Mouse (Mus musculus) myocyte (in vitro differentiated cells): ENCODE measurements around the gene Fam129b. TPM values are rescaled to one million over a fixed set of nuclear protein-coding genes. Genes with fewer than 3 reads are reported as not detected.

Source experiments
- H3K27me3 ChIP-seq: one replicate; pipeline ENCODE4 v1.6.1; 2011; ENCODE audit not compliant: control insufficient read depth, insufficient read depth, insufficient read length
- H3K36me3 ChIP-seq: one replicate; pipeline ENCODE4 v1.6.1; 2011; ENCODE audit not compliant: control insufficient read depth, insufficient read depth
- H3K4me2 ChIP-seq: one replicate; pipeline ENCODE4 v1.6.1; 2011; ENCODE audit warnings: low read depth, control low read depth
- H3K4me3 ChIP-seq: one replicate; pipeline ENCODE4 v1.5.1; 2011; ENCODE audit warnings: mild to moderate bottlenecking, control low read depth, moderate library complexity
- H3K79me2 ChIP-seq: one replicate; pipeline ENCODE4 v1.6.1; 2011; ENCODE audit not compliant: control insufficient read depth, insufficient read depth
- H3ac ChIP-seq: one replicate; pipeline ENCODE4 v1.6.1; 2011; ENCODE audit not compliant: control insufficient read depth, insufficient read length
- CEBPB ChIP-seq: IDR thresholded peaks from 2 replicates; pipeline ENCODE4 v1.6.1; 2011; ENCODE audit warnings: mild to moderate bottlenecking, moderate library complexity; ENCODE audit not compliant: poor library complexity, insufficient read depth, severe bottlenecking
- E2F4 ChIP-seq: IDR thresholded peaks from one replicate; pipeline ENCODE4 v1.6.1; 2011; ENCODE audit warnings: mild to moderate bottlenecking, control low read depth, moderate library complexity; ENCODE audit not compliant: insufficient read depth
- MAX ChIP-seq: IDR thresholded peaks from one replicate; pipeline ENCODE4 v1.6.1; 2011; ENCODE audit warnings: low read depth, mild to moderate bottlenecking, control low read depth
- MYOD1 ChIP-seq, 3 experiments: IDR thresholded peaks; one replicate each; pipeline ENCODE4 v1.6.1; 2011; ENCODE audit warnings: control low read depth in 2 of 3, low read depth in 2 of 3, mild to moderate bottlenecking in 2 of 3, moderate library complexity in 1 of 3; ENCODE audit not compliant: insufficient read length in 2 of 3, control insufficient read depth in 1 of 3
- MYOG ChIP-seq, 3 experiments: IDR thresholded peaks; one replicate each; pipeline ENCODE4 v1.6.1; 2011; ENCODE audit warnings: control low read depth in 2 of 3, low read depth in 2 of 3, mild to moderate bottlenecking in 2 of 3; ENCODE audit not compliant: insufficient read length in 2 of 3, control insufficient read depth in 1 of 3, insufficient read depth in 1 of 3
- POLR2A ChIP-seq: IDR thresholded peaks from one replicate; pipeline ENCODE4 v1.6.1; 2011; ENCODE audit warnings: low read depth, mild to moderate bottlenecking, control low read depth, moderate library complexity; ENCODE audit not compliant: insufficient read length
- POLR2AphosphoS2 ChIP-seq: IDR thresholded peaks from one replicate; pipeline ENCODE4 v1.6.1; 2011; ENCODE audit warnings: low read depth, control low read depth; ENCODE audit not compliant: insufficient read length
- REST ChIP-seq: IDR thresholded peaks from one replicate; pipeline ENCODE4 v1.6.1; 2011; ENCODE audit warnings: mild to moderate bottlenecking, control low read depth, moderate library complexity; ENCODE audit not compliant: insufficient read depth, insufficient read length
- SRF ChIP-seq: IDR thresholded peaks from one replicate; pipeline ENCODE4 v1.6.1; 2011; ENCODE audit warnings: low read depth; ENCODE audit not compliant: control insufficient read depth, insufficient read length
- TCF12 ChIP-seq: IDR thresholded peaks from one replicate; pipeline ENCODE4 v1.6.1; 2011; ENCODE audit warnings: mild to moderate bottlenecking, control low read depth; ENCODE audit not compliant: poor library complexity, insufficient read depth, severe bottlenecking
- TCF3 ChIP-seq: IDR thresholded peaks from one replicate; pipeline ENCODE4 v1.6.1; 2011; ENCODE audit warnings: low read depth, control low read depth; ENCODE audit not compliant: insufficient read length
- USF1 ChIP-seq: IDR thresholded peaks from one replicate; pipeline ENCODE4 v1.6.1; 2011; ENCODE audit warnings: low read depth, mild to moderate bottlenecking, control low read depth, moderate library complexity
- polyA plus RNA-seq: library from polyadenylated mRNA; unstranded; fragments of >200 nt; fragmentation: generic; extraction: Trizol; gene quantifications from one replicate; pipeline ENCODE4 v1.2.1, GENCODE M21; 2012; ENCODE audit warnings: missing spikeins

Fam129b gene
- polyA plus RNA-seq, 1 experiment = 204 TPM

DNA sequence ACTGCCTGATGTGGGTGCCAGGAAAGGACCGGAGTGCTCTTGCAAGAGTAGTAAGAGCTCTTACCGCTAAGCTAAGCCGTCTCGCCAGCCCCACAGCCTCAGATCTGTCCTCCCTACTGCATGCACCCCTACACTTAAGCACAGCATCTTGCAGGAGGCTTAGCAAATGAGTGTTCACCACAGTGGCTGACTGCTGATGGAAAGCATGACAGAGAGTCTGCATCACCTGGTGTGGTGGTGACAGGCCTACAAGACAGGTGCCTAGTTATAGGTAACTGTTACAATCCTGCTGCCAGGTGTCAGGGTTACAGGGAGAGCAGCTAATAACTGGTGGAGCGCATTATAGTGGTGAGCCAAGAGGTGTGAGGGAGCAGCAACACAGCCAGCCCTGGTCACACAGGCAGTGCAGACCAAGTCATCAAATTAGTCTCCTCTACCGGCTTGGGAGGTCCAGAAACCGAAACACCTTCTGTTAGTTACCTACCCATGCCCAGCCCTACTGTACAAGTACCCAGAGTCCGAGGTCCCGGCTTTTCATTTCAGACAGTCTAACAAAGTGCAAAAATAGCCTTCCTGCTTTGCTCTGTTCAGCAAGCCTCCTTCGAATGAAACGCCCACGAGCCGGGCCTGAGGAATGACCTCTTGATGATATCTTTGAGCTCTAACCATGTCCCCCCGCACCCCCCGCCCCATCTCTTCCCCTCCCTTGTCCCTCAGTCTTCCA, 801 bp upstream of the Fam129b start:
- peak overlapping the region; percentile 88 for H3K4me2 ChIP-seq
- peak overlapping the region; percentile 95 for H3ac ChIP-seq
- H3K79me2 ChIP-seq = peaks cover 51% of the 10 kb centered on the region
- TF ChIP-seq MYOD1 (IDR thresholded peaks at IDR 0.05; ENCODE audit: control insufficient read depth in 1 of 3, insufficient read length in 2 of 3, low read depth in 2 of 3) (peak in 1 of 3 experiments; percentile 12), POLR2A (peak; percentile 22), E2F4 (no peak)
- H3K36me3 ChIP-seq = no peaks in the 10 kb centered on the region
- H3K27me3 ChIP-seq = no peaks in the 10 kb centered on the region
- peak overlapping the region; percentile 96 for H3K4me3 ChIP-seq

DNA sequence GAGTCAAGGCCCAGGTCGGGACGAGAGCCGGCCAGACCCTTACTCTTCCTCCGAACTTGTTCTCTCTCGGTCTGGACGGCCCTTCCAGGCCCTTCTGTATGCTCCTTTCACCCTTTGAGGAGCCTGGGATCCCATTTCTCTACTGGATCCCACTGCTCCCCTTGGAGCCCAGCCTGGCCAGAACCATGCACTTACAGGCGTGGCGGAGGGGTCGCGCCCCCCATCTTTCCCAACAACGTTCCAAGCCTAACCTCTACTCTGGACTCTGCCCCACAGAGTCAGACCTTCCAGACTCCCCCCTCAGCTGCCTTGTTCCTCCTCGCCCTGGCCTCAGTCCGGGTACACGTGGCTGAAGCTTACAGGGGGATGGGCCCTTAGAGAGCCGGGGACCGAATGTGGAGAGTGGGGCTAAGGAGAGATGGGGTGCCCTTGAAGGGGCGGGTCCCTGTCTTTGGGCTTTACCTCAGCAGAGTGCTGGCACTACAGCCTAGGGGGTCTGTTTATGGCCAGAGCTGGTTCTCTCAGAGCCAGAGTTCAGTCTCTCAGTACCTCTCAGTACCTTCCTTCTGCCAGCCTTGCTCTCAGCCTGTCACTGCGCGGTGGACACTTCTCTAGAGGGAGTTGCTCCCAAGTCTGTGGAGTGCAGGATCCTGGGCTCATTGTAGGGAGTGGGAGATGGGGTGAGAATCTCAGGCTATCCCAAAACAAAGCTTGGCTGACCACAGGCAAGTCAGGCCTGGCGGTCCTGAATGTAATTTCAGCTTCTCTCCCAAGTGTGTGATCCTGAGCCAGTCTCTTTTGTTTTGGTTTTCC, 782 bp downstream of the Fam129b start:
- Histone ChIP-seq H3ac (peak overlapping the region; percentile 95), H3K4me3 (peak overlapping the region; percentile 96), H3K36me3 (no peaks in the 10 kb centered on the region), H3K27me3 (no peaks in the 10 kb centered on the region), H3K79me2 (peaks cover 60% of the 10 kb centered on the region), H3K4me2 (peak overlapping the region; percentile 92)
- no peak for TF ChIP-seq CEBPB
- no peak for TF ChIP-seq POLR2AphosphoS2
- no peak for TF ChIP-seq TCF3
- no peak for TF ChIP-seq MYOG (IDR thresholded peaks at IDR 0.05; ENCODE audit: control insufficient read depth in 1 of 3, insufficient read depth in 1 of 3, insufficient read length in 2 of 3, low read depth in 2 of 3)
- TF ChIP-seq MYOD1 (IDR thresholded peaks at IDR 0.05; ENCODE audit: control insufficient read depth in 1 of 3, insufficient read length in 2 of 3, low read depth in 2 of 3) = no peak
- TF ChIP-seq POLR2A = no peak
- no peak for TF ChIP-seq USF1
- TF ChIP-seq SRF = no peak
- TF ChIP-seq E2F4 = no peak
- no peak for TF ChIP-seq REST
- TF ChIP-seq TCF12 = no peak
- TF ChIP-seq MAX = no peak

DNA sequence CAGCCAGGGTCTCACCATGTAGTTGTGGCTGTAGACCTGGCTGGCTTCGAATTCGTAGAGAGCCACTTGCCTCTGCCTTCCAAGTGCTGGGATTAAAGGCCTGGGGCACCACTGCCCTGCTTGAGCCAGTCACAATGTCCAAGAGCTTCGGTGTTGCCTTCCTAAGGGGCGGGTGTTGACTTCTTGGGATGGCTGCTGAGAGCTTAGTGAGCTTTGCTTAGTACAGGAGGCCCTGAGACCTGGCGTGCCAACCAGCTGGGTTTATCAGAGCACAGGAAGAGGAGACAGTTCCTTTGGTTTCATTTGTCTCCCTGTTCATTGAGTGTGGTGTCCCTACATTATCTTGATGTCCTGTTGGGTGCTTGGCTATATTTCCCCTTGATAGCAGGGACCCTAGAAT, 1.4 kb downstream of the Fam129b start:
- peaks cover 60% of the 10 kb centered on the region for H3K79me2 ChIP-seq

DNA sequence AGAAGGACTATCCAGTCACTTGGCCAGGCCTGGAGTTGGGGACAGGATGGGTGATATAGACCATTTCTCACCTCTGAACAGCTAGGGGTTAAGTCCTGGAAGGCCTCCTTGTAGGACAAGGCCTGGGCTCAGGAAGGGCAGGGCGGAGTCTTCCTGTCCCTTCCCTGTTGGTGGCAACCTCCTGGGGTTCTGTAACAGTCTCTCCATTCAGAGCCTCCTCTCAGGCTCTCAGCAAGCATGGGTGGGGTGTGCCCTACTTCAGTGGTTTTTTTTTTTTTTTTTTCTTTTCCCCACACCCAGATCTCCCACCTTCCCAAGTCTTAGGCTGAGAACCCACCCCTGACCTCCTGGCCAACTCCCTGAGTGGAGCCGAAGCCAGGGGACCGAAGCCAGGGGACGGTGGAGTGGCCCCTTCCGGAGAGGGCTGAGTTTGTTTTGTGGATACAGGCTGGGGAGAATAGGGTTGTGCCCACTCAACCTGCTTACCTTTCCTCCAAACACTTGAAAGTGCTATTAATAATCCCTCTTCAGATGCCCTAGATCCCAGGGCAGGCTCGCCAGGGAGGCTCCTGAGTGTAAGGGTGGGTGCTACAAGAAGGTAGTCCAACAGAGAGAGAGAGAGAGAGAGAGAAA, 2.0 kb downstream of the Fam129b start:
- H3K27me3 ChIP-seq = no peaks in the 10 kb centered on the region
- TF ChIP-seq POLR2A = peak; percentile 26
- no peak for TF ChIP-seq POLR2AphosphoS2
- peak overlapping the region; percentile 96 for H3K4me3 ChIP-seq
- H3K4me2 ChIP-seq = peak overlapping the region; percentile 92
- no peaks in the 10 kb centered on the region for H3K36me3 ChIP-seq
- peak overlapping the region; percentile 95 for H3ac ChIP-seq
- H3K79me2 ChIP-seq = peaks cover 62% of the 10 kb centered on the region

More for the DNA sequence above, 1.4 kb downstream of the Fam129b start:
- no peaks in the 10 kb centered on the region for H3K36me3 ChIP-seq
- H3ac ChIP-seq = peak overlapping the region; percentile 95
- no peak for TF ChIP-seq MAX
- no peak for TF ChIP-seq REST
- no peak for TF ChIP-seq USF1
- TF ChIP-seq POLR2AphosphoS2 = no peak
- no peak for TF ChIP-seq SRF
- TF ChIP-seq CEBPB = no peak
- no peak for TF ChIP-seq TCF3
- TF ChIP-seq MYOG (IDR thresholded peaks at IDR 0.05; ENCODE audit: control insufficient read depth in 1 of 3, insufficient read depth in 1 of 3, insufficient read length in 2 of 3, low read depth in 2 of 3) = no peak
- TF ChIP-seq TCF12 = no peak
- no peak for TF ChIP-seq POLR2A
- no peak for TF ChIP-seq E2F4
- no peak for TF ChIP-seq MYOD1 (IDR thresholded peaks at IDR 0.05; ENCODE audit: control insufficient read depth in 1 of 3, insufficient read length in 2 of 3, low read depth in 2 of 3)
- peak overlapping the region; percentile 92 for H3K4me2 ChIP-seq
- no peaks in the 10 kb centered on the region for H3K27me3 ChIP-seq
- peak overlapping the region; percentile 96 for H3K4me3 ChIP-seq
